Mouse (Mus musculus): ENCODE measurements at regions not wholly inside any gene's neighbourhood (a gene's known extent, or its start where the extent isn't known, plus 50 kb on each side); places are given as distances from the start of the nearest gene placed in this dataset.

- WGBS = 84% methylated on average over 4 of the region's 4 CpGs
- no peak for TF ChIP-seq POLR2A (IDR thresholded peaks at IDR 0.05; ENCODE audit: borderline replicate concordance, extremely low read depth, insufficient read depth, insufficient read length)
- Histone ChIP-seq H3K4me2 (replicated peaks; ENCODE audit: low read depth, low read length, severe bottlenecking) (no peak overlapping the region), H3K4me3 (replicated peaks; ENCODE audit: low read length) (no peak overlapping the region), H3K4me1 (ENCODE audit: control insufficient read depth, insufficient read depth, low read length) (no peaks in the 10 kb centered on the region), H3K36me3 (ENCODE audit: control insufficient read depth, insufficient read depth, low read length) (no peaks in the 10 kb centered on the region), H3K27ac (replicated peaks; ENCODE audit: low read depth, low read length) (no peak overlapping the region), H3K9me3 (ENCODE audit: control insufficient read depth, low read length) (no peaks in the 10 kb centered on the region), H3K27me3 (ENCODE audit: control insufficient read depth, insufficient read depth, low read length) (no peaks in the 10 kb centered on the region), H3K9ac (ENCODE audit: low read depth, low read length, severe bottlenecking) (no peak overlapping the region)
- no peak for DNase-seq (ENCODE audit: low spot score)
- no peak for ATAC-seq (ENCODE audit: low FRiP score, low read depth)
Observed at GRCm38 (mm10) chr7:40577365-40577764, 320.8 kb upstream of the Vstm2b start.

GRCm38 (mm10) chr7:40620761-40621160 is 277.4 kb upstream of the Vstm2b start:
- ATAC-seq (ENCODE audit: low FRiP score, low read depth) = no peak
- Histone ChIP-seq H3K4me3 (replicated peaks; ENCODE audit: low read length) (no peak overlapping the region), H3K9ac (ENCODE audit: low read depth, low read length, severe bottlenecking) (no peak overlapping the region), H3K4me2 (replicated peaks; ENCODE audit: low read depth, low read length, severe bottlenecking) (no peak overlapping the region), H3K4me1 (ENCODE audit: control insufficient read depth, insufficient read depth, low read length) (no peaks in the 10 kb centered on the region), H3K9me3 (ENCODE audit: control insufficient read depth, low read length) (no peaks in the 10 kb centered on the region), H3K36me3 (ENCODE audit: control insufficient read depth, insufficient read depth, low read length) (no peaks in the 10 kb centered on the region), H3K27ac (replicated peaks; ENCODE audit: low read depth, low read length) (no peak overlapping the region), H3K27me3 (ENCODE audit: control insufficient read depth, insufficient read depth, low read length) (no peaks in the 10 kb centered on the region)
- TF ChIP-seq POLR2A (IDR thresholded peaks at IDR 0.05; ENCODE audit: borderline replicate concordance, extremely low read depth, insufficient read depth, insufficient read length) = no peak
- DNase-seq (ENCODE audit: low spot score) = no peak
- 52% methylated on average over 3 of the region's 3 CpGs for WGBS

GRCm38 (mm10) chr7:40622811-40623210 is 275.3 kb upstream of the Vstm2b start:
- WGBS = 37% methylated on average over 3 of the region's 3 CpGs
- no peak for TF ChIP-seq POLR2A (IDR thresholded peaks at IDR 0.05; ENCODE audit: borderline replicate concordance, extremely low read depth, insufficient read depth, insufficient read length)
- Histone ChIP-seq H3K36me3 (ENCODE audit: control insufficient read depth, insufficient read depth, low read length) (no peaks in the 10 kb centered on the region), H3K9me3 (ENCODE audit: control insufficient read depth, low read length) (no peaks in the 10 kb centered on the region), H3K4me3 (replicated peaks; ENCODE audit: low read length) (no peak overlapping the region), H3K4me1 (ENCODE audit: control insufficient read depth, insufficient read depth, low read length) (no peaks in the 10 kb centered on the region), H3K4me2 (replicated peaks; ENCODE audit: low read depth, low read length, severe bottlenecking) (no peak overlapping the region), H3K9ac (ENCODE audit: low read depth, low read length, severe bottlenecking) (no peak overlapping the region), H3K27ac (replicated peaks; ENCODE audit: low read depth, low read length) (0 out of 2 replicates have a peak overlapping the region, but pooled peaks have one; percentile 10), H3K27me3 (ENCODE audit: control insufficient read depth, insufficient read depth, low read length) (no peaks in the 10 kb centered on the region)
- peak; percentile 76 for DNase-seq (ENCODE audit: low spot score)
- peak; percentile 80 for ATAC-seq (ENCODE audit: low FRiP score, low read depth)

GRCm38 (mm10) chr7:40623286-40623685 is 274.8 kb upstream of the Vstm2b start:
- TF ChIP-seq POLR2A (IDR thresholded peaks at IDR 0.05; ENCODE audit: borderline replicate concordance, extremely low read depth, insufficient read depth, insufficient read length) = no peak
- no peak for DNase-seq (ENCODE audit: low spot score)
- H3K9me3 ChIP-seq (ENCODE audit: control insufficient read depth, low read length) = no peaks in the 10 kb centered on the region
- H3K27ac ChIP-seq (replicated peaks; ENCODE audit: low read depth, low read length) = no peak overlapping the region
- no peak for ATAC-seq (ENCODE audit: low FRiP score, low read depth)
- 84% methylated on average over 2 of the region's 2 CpGs for WGBS
- H3K4me1 ChIP-seq (ENCODE audit: control insufficient read depth, insufficient read depth, low read length) = no peaks in the 10 kb centered on the region
- H3K36me3 ChIP-seq (ENCODE audit: control insufficient read depth, insufficient read depth, low read length) = no peaks in the 10 kb centered on the region
- H3K27me3 ChIP-seq (ENCODE audit: control insufficient read depth, insufficient read depth, low read length) = no peaks in the 10 kb centered on the region
- H3K4me2 ChIP-seq (replicated peaks; ENCODE audit: low read depth, low read length, severe bottlenecking) = no peak overlapping the region
- no peak overlapping the region for H3K4me3 ChIP-seq (replicated peaks; ENCODE audit: low read length)
- no peak overlapping the region for H3K9ac ChIP-seq (ENCODE audit: low read depth, low read length, severe bottlenecking)

GRCm38 (mm10) chr7:40636369-40636768 is 261.8 kb upstream of the Vstm2b start:
- Histone ChIP-seq H3K27ac (replicated peaks; ENCODE audit: low read depth, low read length) (no peak overlapping the region), H3K4me1 (ENCODE audit: control insufficient read depth, insufficient read depth, low read length) (no peaks in the 10 kb centered on the region), H3K36me3 (ENCODE audit: control insufficient read depth, insufficient read depth, low read length) (no peaks in the 10 kb centered on the region), H3K4me3 (replicated peaks; ENCODE audit: low read length) (no peak overlapping the region), H3K4me2 (replicated peaks; ENCODE audit: low read depth, low read length, severe bottlenecking) (no peak overlapping the region), H3K9ac (ENCODE audit: low read depth, low read length, severe bottlenecking) (no peak overlapping the region), H3K9me3 (ENCODE audit: control insufficient read depth, low read length) (no peaks in the 10 kb centered on the region), H3K27me3 (ENCODE audit: control insufficient read depth, insufficient read depth, low read length) (no peaks in the 10 kb centered on the region)
- DNase-seq (ENCODE audit: low spot score) = no peak
- ATAC-seq (ENCODE audit: low FRiP score, low read depth) = no peak
- 82% methylated on average over 3 of the region's 3 CpGs for WGBS
- TF ChIP-seq POLR2A (IDR thresholded peaks at IDR 0.05; ENCODE audit: borderline replicate concordance, extremely low read depth, insufficient read depth, insufficient read length) = no peak

- no peak overlapping the region for H3K9ac ChIP-seq (ENCODE audit: low read depth, low read length, severe bottlenecking)
- TF ChIP-seq POLR2A (IDR thresholded peaks at IDR 0.05; ENCODE audit: borderline replicate concordance, extremely low read depth, insufficient read depth, insufficient read length) = no peak
- WGBS = 79% methylated on average over 7 of the region's 7 CpGs
- H3K9me3 ChIP-seq (ENCODE audit: control insufficient read depth, low read length) = no peaks in the 10 kb centered on the region
- no peak overlapping the region for H3K4me3 ChIP-seq (replicated peaks; ENCODE audit: low read length)
- H3K27ac ChIP-seq (replicated peaks; ENCODE audit: low read depth, low read length) = no peak overlapping the region
- ATAC-seq (ENCODE audit: low FRiP score, low read depth) = no peak
- no peak overlapping the region for H3K4me2 ChIP-seq (replicated peaks; ENCODE audit: low read depth, low read length, severe bottlenecking)
- no peaks in the 10 kb centered on the region for H3K4me1 ChIP-seq (ENCODE audit: control insufficient read depth, insufficient read depth, low read length)
- no peak for DNase-seq (ENCODE audit: low spot score)
- H3K27me3 ChIP-seq (ENCODE audit: control insufficient read depth, insufficient read depth, low read length) = no peaks in the 10 kb centered on the region
- H3K36me3 ChIP-seq (ENCODE audit: control insufficient read depth, insufficient read depth, low read length) = no peaks in the 10 kb centered on the region
Observed at GRCm38 (mm10) chr7:40654982-40655381, 243.1 kb upstream of the Vstm2b start.

Measured in limb, embryonic 14.5 days (tissue).